Mouse (Mus musculus): ENCODE data around the gene Rragc.

DNA sequence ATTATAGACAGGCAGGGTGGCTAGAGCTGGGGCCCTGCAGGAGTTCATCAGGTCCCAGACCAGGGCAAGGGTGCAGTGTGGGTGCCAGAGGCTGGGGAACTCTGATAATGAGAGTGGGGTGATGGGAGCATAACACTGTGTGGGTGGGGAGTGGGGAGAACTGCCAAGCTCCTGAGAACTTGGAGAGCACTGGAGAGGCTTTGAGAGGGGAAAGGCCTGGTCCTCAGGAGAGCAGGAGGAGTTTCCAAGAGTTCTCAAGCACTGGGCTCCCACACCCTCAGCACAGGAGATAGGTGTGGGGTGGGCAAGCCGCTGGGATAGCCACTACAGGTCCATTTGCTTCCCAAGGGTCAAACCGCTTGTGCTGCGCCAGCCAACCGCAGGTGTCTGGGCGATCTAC, 23.5 kb upstream of the Rragc start:
- TF ChIP-seq TAL1 (IDR thresholded peaks at IDR 0.05; ENCODE audit: low read length) = no peak
- TF ChIP-seq GATA1 (IDR thresholded peaks at IDR 0.05; ENCODE audit: low read length) = no peak

All from erythroblast, embryonic 14.5 days (primary cell).